Mouse (Mus musculus) MEL (cell line): ENCODE data around the gene Sbp. TPM values are rescaled to one million over a fixed set of nuclear protein-coding genes. Genes with fewer than 3 reads are reported as not detected.

ENCODE experiments used
- DNase-seq: peaks from one replicate; pipeline ENCODE4 v3.0.0; 2011; ENCODE audit warnings: low read depth, low spot score
- H3K27ac ChIP-seq: 2 replicates; pipeline ENCODE4 v1.5.1; 2012; ENCODE audit warnings: low read depth, mild to moderate bottlenecking, control low read depth, low read length, moderate library complexity; ENCODE audit not compliant: control insufficient read depth
- H3K27me3 ChIP-seq, 2 experiments: fragments of 150-350 bp in 1 of 2; sonication (generic) in 1 of 2; 2 replicates each; pipeline ENCODE4 v1.6.1; 2012; ENCODE audit warnings: low read length in 2 of 2, mild to moderate bottlenecking in 2 of 2, improper control_type of control experiment in 1 of 2, moderate library complexity in 1 of 2; ENCODE audit not compliant: insufficient read depth in 2 of 2, control insufficient read depth in 1 of 2
- H3K36me3 ChIP-seq, 2 experiments: 2 replicates each; pipeline ENCODE4 v1.6.1; 2012 to 2014; ENCODE audit warnings: low read length in 2 of 2, improper control_type of control experiment in 1 of 2, inconsistent platforms in 1 of 2, mild to moderate bottlenecking in 1 of 2; ENCODE audit not compliant: insufficient read depth in 2 of 2, control insufficient read depth in 1 of 2
- H3K4me1 ChIP-seq, 2 experiments: fragments of 150-350 bp in 1 of 2; sonication (generic) in 1 of 2; 2 replicates each; pipeline ENCODE4 v1.6.1; 2012; ENCODE audit warnings: low read length in 2 of 2, improper control_type of control experiment in 1 of 2, mild to moderate bottlenecking in 1 of 2; ENCODE audit not compliant: insufficient read depth in 2 of 2, control insufficient read depth in 1 of 2
- H3K4me3 ChIP-seq, 2 experiments: fragments of 150-350 bp in 1 of 2; sonication (generic) in 1 of 2; 2 replicates each; pipeline ENCODE4 v1.5.1; 2012; ENCODE audit warnings: low read depth in 2 of 2, low read length in 2 of 2, mild to moderate bottlenecking in 2 of 2, moderate library complexity in 2 of 2, control low read depth in 1 of 2, improper control_type of control experiment in 1 of 2; ENCODE audit not compliant: control insufficient read depth in 1 of 2, insufficient read depth in 1 of 2
- H3K79me2 ChIP-seq: 2 replicates; pipeline ENCODE4 v1.6.1; 2012; ENCODE audit warnings: mild to moderate bottlenecking, low read length, moderate library complexity; ENCODE audit not compliant: control insufficient read depth, poor library complexity, insufficient read depth
- H3K9ac ChIP-seq: 2 replicates; pipeline ENCODE4 v1.6.1; 2012; ENCODE audit warnings: low read depth, mild to moderate bottlenecking, control low read depth, low read length, moderate library complexity; ENCODE audit not compliant: control insufficient read depth, poor library complexity, severe bottlenecking
- H3K9me3 ChIP-seq: fragments of 150-350 bp; sonication (generic); replicated peaks from 2 replicates; pipeline ENCODE4 v1.6.1; 2012; ENCODE audit warnings: mild to moderate bottlenecking, low read length, improper control_type of control experiment, moderate library complexity; ENCODE audit not compliant: insufficient read depth
- CTCF ChIP-seq, 3 experiments: IDR thresholded peaks in 2 of 3; conservative IDR thresholded peaks in 1 of 3; 2 replicates each; pipeline ENCODE4 v1.5.1; 2011 to 2012; ENCODE audit warnings: low read length in 3 of 3, low read depth in 2 of 3, mild to moderate bottlenecking in 2 of 3, improper control_type of control experiment in 1 of 3, inconsistent platforms in 1 of 3, mixed read lengths in 1 of 3, moderate library complexity in 1 of 3; ENCODE audit not compliant: control insufficient read depth in 1 of 3, insufficient read depth in 1 of 3, poor library complexity in 1 of 3, severe bottlenecking in 1 of 3
- E2F4 ChIP-seq: IDR thresholded peaks from 2 replicates; pipeline ENCODE4 v1.6.1; 2011; ENCODE audit warnings: low read depth, low read length, improper control_type of control experiment, borderline replicate concordance
- ETS1 ChIP-seq: IDR thresholded peaks from 2 replicates; pipeline ENCODE4 v1.6.1; 2012; ENCODE audit warnings: low read depth, mild to moderate bottlenecking, inconsistent platforms, low read length, improper control_type of control experiment, moderate library complexity
- GATA1 ChIP-seq: IDR thresholded peaks from 2 replicates; pipeline ENCODE4 v1.6.1; 2011; ENCODE audit warnings: low read depth, low read length, improper control_type of control experiment
- HCFC1 ChIP-seq: IDR thresholded peaks from 2 replicates; pipeline ENCODE4 v1.6.1; 2012; ENCODE audit warnings: low read depth, mild to moderate bottlenecking, inconsistent platforms, low read length, improper control_type of control experiment, moderate library complexity
- JUND ChIP-seq: IDR thresholded peaks from 2 replicates; pipeline ENCODE4 v1.6.1; 2011; ENCODE audit warnings: low read depth, mild to moderate bottlenecking, improper control_type of control experiment, low read length
- KAT2A ChIP-seq: conservative IDR thresholded peaks from 2 replicates; pipeline ENCODE4 v1.6.1; 2012; ENCODE audit warnings: low read depth, low read length, improper control_type of control experiment, inconsistent platforms
- MAX ChIP-seq: IDR thresholded peaks from 2 replicates; pipeline ENCODE4 v1.6.1; 2011; ENCODE audit warnings: low read length, improper control_type of control experiment
- MYB ChIP-seq: IDR thresholded peaks from 2 replicates; pipeline ENCODE4 v1.6.1; 2011; ENCODE audit warnings: mild to moderate bottlenecking, low read depth, low read length, improper control_type of control experiment
- NRF1 ChIP-seq: IDR thresholded peaks from 2 replicates; pipeline ENCODE4 v1.6.1; 2014; ENCODE audit warnings: low read depth, mild to moderate bottlenecking, inconsistent platforms, low read length, improper control_type of control experiment, moderate library complexity; ENCODE audit not compliant: poor library complexity, insufficient read depth, severe bottlenecking
- POLR2A ChIP-seq, 2 experiments: IDR thresholded peaks; 2 replicates each; pipeline ENCODE4 v1.6.1; 2011 to 2012; ENCODE audit warnings: low read length in 2 of 2, mild to moderate bottlenecking in 2 of 2, control low read depth in 1 of 2, improper control_type of control experiment in 1 of 2, low read depth in 1 of 2, moderate library complexity in 1 of 2; ENCODE audit not compliant: control insufficient read depth in 1 of 2, insufficient read depth in 1 of 2, poor library complexity in 1 of 2
- POLR2AphosphoS2 ChIP-seq: IDR thresholded peaks from 2 replicates; pipeline ENCODE4 v1.6.1; 2011; ENCODE audit warnings: low read length, improper control_type of control experiment
- POLR2AphosphoS5 ChIP-seq: IDR thresholded peaks from 2 replicates; pipeline ENCODE4 v1.6.1; 2012; ENCODE audit warnings: low read depth, borderline replicate concordance, mild to moderate bottlenecking, inconsistent platforms, low read length, moderate library complexity, mixed read lengths
- RAD21 ChIP-seq: IDR thresholded peaks from 2 replicates; pipeline ENCODE4 v1.6.1; 2011; ENCODE audit warnings: mild to moderate bottlenecking, low read depth, low read length, improper control_type of control experiment
- SIN3A ChIP-seq: IDR thresholded peaks from 2 replicates; pipeline ENCODE4 v1.6.1; 2012; ENCODE audit warnings: low read length, improper control_type of control experiment, inconsistent platforms
- SMC3 ChIP-seq: IDR thresholded peaks from 2 replicates; pipeline ENCODE4 v1.6.1; 2011; ENCODE audit warnings: low read depth, low read length, improper control_type of control experiment
- TBP ChIP-seq: IDR thresholded peaks from 2 replicates; pipeline ENCODE4 v1.8.0; 2011; ENCODE audit warnings: low read depth, low read length, improper control_type of control experiment
- TCF12 ChIP-seq: IDR thresholded peaks from 2 replicates; pipeline ENCODE4 v1.6.1; 2014; ENCODE audit warnings: low read depth, mild to moderate bottlenecking, inconsistent platforms, low read length, improper control_type of control experiment, moderate library complexity
- UBTF ChIP-seq: IDR thresholded peaks from 2 replicates; pipeline ENCODE4 v1.6.1; 2012; ENCODE audit warnings: low read depth, mild to moderate bottlenecking, inconsistent platforms, low read length, improper control_type of control experiment, moderate library complexity, borderline replicate concordance; ENCODE audit not compliant: insufficient read depth
- USF1 ChIP-seq: IDR thresholded peaks from 2 replicates; pipeline ENCODE4 v1.6.1; 2014; ENCODE audit warnings: low read depth, mild to moderate bottlenecking, inconsistent platforms, low read length, improper control_type of control experiment, moderate library complexity
- USF2 ChIP-seq, 2 experiments: IDR thresholded peaks; 2 replicates each; pipeline ENCODE4 v1.6.1; 2011 to 2012; ENCODE audit warnings: improper control_type of control experiment in 2 of 2, low read length in 2 of 2, borderline replicate concordance in 1 of 2, inconsistent platforms in 1 of 2, low read depth in 1 of 2, mild to moderate bottlenecking in 1 of 2; ENCODE audit not compliant: insufficient read depth in 1 of 2
- ZKSCAN1 ChIP-seq: IDR thresholded peaks from 2 replicates; pipeline ENCODE4 v1.6.1; 2012; ENCODE audit warnings: low read depth, mild to moderate bottlenecking, inconsistent platforms, low read length, improper control_type of control experiment, moderate library complexity
- ZMIZ1 ChIP-seq: IDR thresholded peaks from 2 replicates; pipeline ENCODE4 v1.6.1; 2012; ENCODE audit warnings: low read depth, mild to moderate bottlenecking, inconsistent platforms, low read length, improper control_type of control experiment, moderate library complexity
- polyA plus RNA-seq, 2 experiments: library from polyadenylated mRNA; stranded (reverse) in 1 of 2; unstranded in 1 of 2; fragments of >175 nt in 1 of 2; fragments of >200 nt in 1 of 2; gene quantifications; 2 replicates each; pipeline versions ENCODE4 v1.2.1 to v1.2.4; 2012; ENCODE audit warnings: low replicate concordance in 2 of 2, low read depth in 1 of 2; ENCODE audit not compliant: insufficient read length in 2 of 2, insufficient read depth in 1 of 2, missing spikeins in 1 of 2
- total RNA-seq: library from RNA; depleted of rRNA; stranded (reverse); fragments of 300-350 nt; gene quantifications from 2 replicates; pipeline ENCODE4 v1.2.3, GENCODE M21; 2012

Gene Sbp
- total and polyA plus RNA-seq, 3 experiments, result not detected

DNA sequence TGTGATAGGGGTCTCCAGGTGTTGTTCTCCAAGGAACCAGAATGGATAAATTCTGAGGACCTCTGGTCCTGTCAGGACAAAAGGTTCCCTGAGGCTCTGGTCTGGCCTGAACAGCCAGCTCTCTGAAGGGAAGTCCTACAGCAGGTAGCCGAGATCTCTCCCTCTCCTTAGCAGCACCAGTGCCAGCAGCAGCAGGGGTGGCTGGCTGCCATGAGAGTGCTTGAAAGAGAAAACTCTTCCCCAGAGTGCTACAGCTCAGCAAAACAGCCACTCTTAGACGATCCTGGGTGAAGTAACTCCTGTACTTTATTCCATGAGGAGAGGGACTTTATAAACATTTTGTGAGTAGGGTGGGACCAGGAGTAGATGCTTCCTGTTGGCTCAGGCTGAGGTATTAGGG lies 48.3 kb downstream of the Sbp start:
- TF ChIP-seq USF1 (no peak), KAT2A (no peak), SMC3 (no peak), TCF12 (no peak), POLR2AphosphoS5 (no peak), UBTF (no peak), ETS1 (no peak), NRF1 (no peak), MAX (no peak), RAD21 (no peak), MYB (no peak)
- TF ChIP-seq, all 39 proteins: peak for 0
- Histone ChIP-seq H3K36me3 (no peaks in the 10 kb centered on the region), H3K4me1 (peaks cover 0 to 3% of the 10 kb centered on the region in 2 experiments; a peak in 1 of 4 replicates), H3K9me3 (no peaks in the 10 kb centered on the region), H3K27ac (no peak overlapping the region), H3K9ac (no peak overlapping the region), H3K4me3 (no peak overlapping the region), H3K79me2 (no peaks in the 10 kb centered on the region), H3K27me3 (peaks cover 8 to 16% of the 10 kb centered on the region in 2 experiments; a peak in 3 of 4 replicates)
- no peak for DNase-seq

DNA sequence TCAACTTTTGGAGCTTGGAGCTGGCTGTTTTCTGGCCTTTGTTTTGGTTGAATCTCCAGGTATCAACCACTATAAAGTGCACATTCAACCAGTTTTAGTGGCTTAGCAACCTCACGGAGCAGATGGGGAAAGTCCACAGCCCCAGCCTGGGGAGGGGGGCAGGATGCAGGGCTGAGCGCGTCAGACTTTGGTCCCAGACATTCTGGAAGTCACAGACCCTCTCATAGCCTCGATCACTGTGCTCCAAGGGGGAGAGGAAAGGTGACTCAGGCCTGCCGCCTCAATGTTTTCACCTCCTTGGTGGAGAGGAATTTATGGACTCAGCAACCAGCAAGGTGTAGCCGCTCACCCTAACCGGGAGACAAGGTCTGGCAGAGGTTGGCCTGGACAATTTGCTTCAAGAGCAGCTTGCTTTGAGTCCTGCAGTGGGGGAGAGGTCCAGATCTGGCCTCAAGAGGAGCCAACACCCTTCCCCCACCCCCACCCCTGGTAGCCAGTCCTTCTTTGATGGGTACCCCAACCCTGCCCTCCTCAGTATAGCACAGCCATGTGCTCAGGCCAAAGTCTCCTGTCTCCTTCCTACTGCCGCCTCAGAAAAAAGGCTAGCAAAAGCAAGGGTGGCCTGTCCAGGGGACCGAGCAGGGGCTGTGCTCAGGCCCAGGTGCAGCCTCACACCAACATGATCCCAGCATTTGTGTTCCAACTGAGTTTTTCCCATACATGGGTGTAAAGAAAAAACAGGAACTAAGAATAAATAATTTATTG lies 51.5 kb downstream of the Sbp start:
- Histone ChIP-seq H3K27me3 (peaks cover 2 to 7% of the 10 kb centered on the region in 2 experiments; a peak in 3 of 4 replicates), H3K79me2 (no peaks in the 10 kb centered on the region), H3K9me3 (no peaks in the 10 kb centered on the region), H3K4me3 (peak overlapping the region; percentile 7 to 39; a peak in 3 of 4 replicates), H3K4me1 (peaks cover 0 to 3% of the 10 kb centered on the region in 2 experiments; a peak in 1 of 4 replicates), H3K27ac (no peak overlapping the region), H3K36me3 (no peaks in the 10 kb centered on the region), H3K9ac (peak overlapping the region; percentile 50)
- DNase-seq, result no peak
- TF ChIP-seq ZKSCAN1, result no peak
- TF ChIP-seq CTCF (IDR thresholded peaks at IDR 0.05 in 2 of 3, conservative IDR thresholded peaks at IDR 0.05 in 1 of 3; ENCODE audit: control insufficient read depth in 1 of 3, insufficient read depth in 1 of 3, low read depth in 2 of 3, low read length in 3 of 3, poor library complexity in 1 of 3, severe bottlenecking in 1 of 3), result no peak
- TF ChIP-seq RAD21, result no peak
- TF ChIP-seq JUND, result no peak
- no peak for TF ChIP-seq TBP
- no peak for TF ChIP-seq E2F4
- TF ChIP-seq ZMIZ1, result no peak
- no peak for TF ChIP-seq POLR2AphosphoS2
- no peak for TF ChIP-seq POLR2AphosphoS5
- no peak for TF ChIP-seq POLR2A (IDR thresholded peaks at IDR 0.05; ENCODE audit: control insufficient read depth in 1 of 2, insufficient read depth in 1 of 2, low read depth in 1 of 2, low read length in 2 of 2, poor library complexity in 1 of 2)
- no peak for TF ChIP-seq MAX
- TF ChIP-seq SIN3A, result no peak
- no peak for TF ChIP-seq HCFC1
- no peak for TF ChIP-seq GATA1
- no peak for TF ChIP-seq SMC3
- TF ChIP-seq USF2 (IDR thresholded peaks at IDR 0.05; ENCODE audit: borderline replicate concordance in 1 of 2, insufficient read depth in 1 of 2, low read depth in 1 of 2, low read length in 2 of 2), result no peak
- TF ChIP-seq MYB, result no peak
- TF ChIP-seq ETS1, result no peak
- TF ChIP-seq, all 39 proteins: peak for 0
